Mouse (Mus musculus): ENCODE results near the gene Msi2.

Msi2 gene

GRCm38 (mm10) chr11:88309059-88309700, 409.1 kb downstream of the Msi2 start:
- DNase-seq (ENCODE audit: low spot score) = no peak

DNA sequence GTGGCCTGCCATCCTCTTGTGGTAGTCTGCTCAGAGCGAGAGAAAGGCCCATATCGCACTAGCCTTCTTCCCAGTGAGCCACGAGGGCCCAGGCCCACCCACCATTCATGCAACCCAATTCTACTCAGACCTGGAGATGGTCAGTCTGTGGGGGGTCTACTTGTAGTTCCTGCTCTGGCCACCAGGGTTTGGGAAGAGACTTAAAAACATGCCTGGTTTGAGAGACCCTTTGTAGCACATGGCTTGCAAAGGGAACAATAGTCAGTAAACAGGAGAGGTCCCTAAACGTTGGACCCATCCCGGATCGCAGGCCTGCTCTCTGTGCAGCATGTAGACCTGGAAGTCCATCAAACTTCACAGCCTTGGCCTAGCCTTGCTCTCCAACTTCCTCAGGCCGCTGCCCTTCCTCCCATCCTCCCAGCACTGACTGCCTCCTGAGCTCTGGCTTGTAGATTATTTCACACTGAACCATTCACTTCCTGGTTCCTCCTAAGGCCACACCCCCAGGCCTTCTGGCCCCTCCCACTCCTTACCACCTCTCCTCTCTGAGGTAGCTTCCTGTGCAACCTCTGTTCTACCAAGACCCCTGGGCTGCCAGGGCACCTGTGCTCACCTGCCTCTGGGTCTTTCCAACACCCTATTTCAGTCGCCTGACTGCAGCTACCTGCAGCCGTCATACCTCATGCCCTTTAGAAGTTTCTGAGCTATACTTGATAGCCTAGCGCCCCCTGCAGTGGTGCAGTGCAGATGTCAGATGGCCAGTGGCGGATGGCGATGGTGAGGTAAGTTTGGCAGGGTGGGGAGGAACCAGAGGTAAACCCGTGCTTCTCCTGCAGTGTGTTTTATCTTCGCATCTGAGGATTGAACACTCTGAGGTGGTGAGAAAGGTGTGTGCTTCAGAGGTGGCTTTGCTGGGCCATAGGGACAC, 410.4 kb downstream of the Msi2 start:
- peak; percentile 21 for DNase-seq (ENCODE audit: low spot score)

DNA sequence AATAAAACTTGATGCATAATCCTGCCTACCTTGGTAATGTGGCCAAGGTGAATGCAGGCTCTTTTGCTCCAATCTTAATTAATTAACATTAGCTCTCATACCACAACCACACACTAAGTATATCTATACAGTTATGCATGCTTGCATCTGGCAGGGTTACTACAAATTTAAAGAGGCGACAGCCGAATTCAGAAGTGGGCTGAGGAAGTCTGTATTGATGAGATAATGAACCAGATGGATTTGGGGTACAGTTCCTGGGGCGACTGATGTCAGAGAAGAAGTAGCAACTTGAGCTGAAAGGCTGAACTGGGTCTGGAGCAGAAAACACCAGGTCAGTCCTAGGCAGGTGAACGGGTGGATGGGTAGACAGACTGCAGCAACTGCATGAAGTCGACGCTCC, 412.6 kb downstream of the Msi2 start:
- DNase-seq (ENCODE audit: low spot score) = no peak

GRCm38 (mm10) chr11:88301619-88302018, 416.7 kb downstream of the Msi2 start:
- DNase-seq (ENCODE audit: low spot score) = no peak

GRCm38 (mm10) chr11:88299345-88299744, 419.0 kb downstream of the Msi2 start:
- no peak for DNase-seq (ENCODE audit: low spot score)

DNA sequence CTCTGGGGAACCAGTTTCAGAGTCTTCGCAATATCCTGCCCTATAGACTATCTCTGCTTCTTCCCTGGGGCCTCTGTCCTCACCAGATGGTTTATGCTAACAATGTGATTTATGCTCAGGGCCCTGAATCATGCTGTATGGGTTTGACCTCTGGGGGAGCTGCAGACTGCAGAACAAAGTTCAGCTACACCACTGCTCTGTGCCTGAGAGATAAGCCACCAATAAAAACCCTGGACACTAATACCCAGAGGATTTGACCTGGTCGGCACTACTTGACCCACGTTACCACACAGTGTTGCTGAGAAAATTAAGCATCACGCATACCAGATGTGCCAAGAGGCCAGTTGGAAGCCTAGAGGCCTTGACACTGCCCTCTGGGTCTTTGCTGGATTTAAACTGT, 420.8 kb downstream of the Msi2 start:
- no peak for DNase-seq (ENCODE audit: low spot score)

DNA sequence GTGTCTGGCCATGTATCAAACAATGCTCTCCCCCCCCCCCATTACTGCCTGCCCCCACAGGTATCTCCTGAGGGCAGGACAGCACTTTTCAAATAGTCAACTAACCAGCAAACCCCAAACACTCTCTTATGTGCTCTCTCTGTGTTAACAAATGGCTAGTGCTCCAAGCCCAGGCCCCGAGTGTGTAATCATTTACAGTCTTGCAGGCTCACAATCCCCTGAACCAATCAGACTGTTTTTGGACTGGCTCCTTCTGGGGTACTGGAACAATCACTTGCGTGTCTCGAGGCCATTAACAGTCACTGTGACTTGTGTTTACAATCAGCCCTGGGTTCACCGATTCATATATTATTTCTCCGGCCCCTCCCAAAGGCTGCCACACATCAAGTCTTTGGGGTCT, 423.0 kb downstream of the Msi2 start:
- DNase-seq (ENCODE audit: low spot score) = no peak

DNA sequence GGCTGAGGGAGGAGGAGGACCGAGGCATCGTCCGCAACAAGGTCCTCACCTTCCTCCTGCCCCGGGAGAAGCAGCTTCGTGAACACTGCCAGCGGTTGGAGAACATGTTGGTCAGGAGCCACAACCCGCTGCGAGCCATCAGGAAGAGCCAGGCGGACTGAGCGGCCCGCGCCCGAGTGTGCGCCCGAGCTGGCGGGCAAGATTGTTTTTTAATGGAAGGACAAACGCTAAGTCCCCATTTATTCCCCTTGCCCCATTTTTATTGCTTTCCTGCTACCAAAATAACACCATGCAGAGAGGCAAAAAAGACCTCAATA, 424.0 kb downstream of the Msi2 start:
- no peak for DNase-seq (ENCODE audit: low spot score)

DNA sequence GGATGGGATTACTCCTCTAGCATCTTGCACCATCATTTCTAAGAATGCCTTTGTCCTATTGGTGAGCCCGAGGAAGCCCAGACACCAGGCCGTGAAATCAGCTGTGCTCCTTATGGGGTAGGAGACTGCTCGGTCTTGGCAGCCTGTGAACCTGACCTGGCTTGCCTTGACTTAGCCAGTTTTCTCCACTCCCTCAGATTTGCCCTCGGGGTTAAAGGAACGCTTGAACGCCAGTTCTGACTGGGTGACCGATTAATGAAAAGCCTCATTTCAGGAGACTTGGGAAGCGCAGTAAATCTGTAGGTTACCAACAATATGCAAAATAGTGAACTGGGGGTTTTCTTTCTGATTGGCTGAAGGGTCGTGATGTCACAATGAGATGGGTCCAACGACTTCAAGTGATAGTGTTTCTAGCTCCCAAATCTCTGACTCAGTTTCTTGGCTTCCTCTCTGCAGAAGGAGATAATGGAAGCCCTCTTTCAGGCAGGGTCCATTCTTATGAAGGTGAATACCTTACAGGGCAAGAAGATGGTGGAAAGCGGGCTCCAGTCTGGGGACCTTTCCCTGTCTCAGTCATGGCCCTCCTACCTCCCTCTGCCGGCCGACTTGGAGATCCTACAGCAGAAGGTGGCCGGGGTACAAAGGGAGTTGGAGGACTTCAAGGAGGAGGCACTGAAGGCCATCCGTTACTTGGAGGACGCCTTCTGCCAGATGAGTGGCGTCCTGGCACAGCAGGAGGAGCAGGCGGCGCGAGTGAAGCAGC, 424.5 kb downstream of the Msi2 start, which contains the start of gene Ccdc182:
Ccdc182 (plus strand) TSS at position 428 of the 763 bp plus-strand sequence.
- DNase-seq (ENCODE audit: low spot score) = no peak

DNA sequence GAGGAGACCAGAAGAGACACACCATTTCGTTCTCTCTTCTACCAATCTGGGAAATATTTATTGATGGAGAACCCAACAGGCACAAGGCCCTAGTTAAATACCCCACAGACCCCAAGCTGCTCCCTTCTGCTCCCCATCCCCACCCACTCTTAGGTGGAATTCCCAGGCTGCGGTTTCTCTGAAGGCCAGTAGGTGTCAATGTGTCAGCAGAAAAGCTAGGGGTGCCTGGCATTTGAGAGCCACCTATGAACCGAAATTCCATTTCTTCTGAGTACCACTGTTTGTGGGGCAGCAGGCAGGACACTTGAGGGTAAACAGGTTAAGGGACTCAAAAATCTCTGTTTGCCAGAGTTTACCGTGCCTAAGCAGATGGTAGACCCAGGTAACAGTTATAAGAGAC, 426.6 kb downstream of the Msi2 start:
- DNase-seq (ENCODE audit: low spot score) = no peak

DNA sequence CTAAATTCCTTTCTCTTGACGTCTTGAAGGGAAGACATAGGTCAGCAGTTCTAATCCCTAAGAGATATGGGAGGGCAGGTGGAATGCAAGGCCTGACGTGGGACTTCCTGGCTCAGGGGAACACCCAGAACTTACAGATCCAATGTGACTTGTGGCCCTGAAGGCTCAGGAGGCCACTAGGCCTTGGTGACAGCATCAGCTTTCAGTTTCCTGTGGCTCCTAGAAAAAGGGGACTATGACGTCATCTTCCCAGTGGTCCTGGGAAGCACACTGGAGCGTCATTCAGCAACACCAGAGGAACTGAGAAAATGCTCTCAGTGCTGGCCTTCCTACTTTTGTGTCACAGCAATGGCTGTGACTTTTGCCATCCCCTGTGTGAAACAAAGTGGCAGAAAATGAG, 427.1 kb downstream of the Msi2 start:
- DNase-seq (ENCODE audit: low spot score) = no peak
